Mouse (Mus musculus): Measurements from ENCODE around the gene Rnf214.

Gene Rnf214

GRCm38 (mm10) chr9:45815525-45815924, 91.2 kb downstream of the Rnf214 start:
- TF ChIP-seq GATA4 (IDR thresholded peaks at IDR 0.05; ENCODE audit: insufficient replicate concordance, low read length), result no peak

DNA sequence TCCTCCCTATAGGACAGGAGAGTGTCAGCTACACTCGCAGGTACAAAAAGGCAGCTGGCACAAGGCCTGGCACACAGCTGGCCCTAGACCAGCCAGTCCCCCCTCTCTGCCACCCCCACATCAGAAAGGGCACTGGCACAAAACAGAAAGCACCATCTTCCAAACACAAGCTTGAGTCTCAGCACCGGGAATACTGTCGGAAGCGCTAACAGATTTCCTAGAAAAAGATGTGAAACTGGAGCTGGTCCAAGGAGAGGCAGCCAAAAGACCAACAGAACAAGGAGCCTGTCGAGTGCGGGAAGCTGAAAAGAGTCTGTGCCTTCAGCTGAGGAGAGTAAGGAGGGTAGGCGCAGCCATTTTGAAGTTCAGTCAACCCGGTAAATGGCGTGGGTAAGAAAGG, 91.6 kb downstream of the Rnf214 start:
- TF ChIP-seq GATA4 (IDR thresholded peaks at IDR 0.05; ENCODE audit: insufficient replicate concordance, low read length), result no peak

Data from liver, adult (tissue).